8 mouse cellular contexts compared by ENCODE assay signal in the genomic region with DNA sequence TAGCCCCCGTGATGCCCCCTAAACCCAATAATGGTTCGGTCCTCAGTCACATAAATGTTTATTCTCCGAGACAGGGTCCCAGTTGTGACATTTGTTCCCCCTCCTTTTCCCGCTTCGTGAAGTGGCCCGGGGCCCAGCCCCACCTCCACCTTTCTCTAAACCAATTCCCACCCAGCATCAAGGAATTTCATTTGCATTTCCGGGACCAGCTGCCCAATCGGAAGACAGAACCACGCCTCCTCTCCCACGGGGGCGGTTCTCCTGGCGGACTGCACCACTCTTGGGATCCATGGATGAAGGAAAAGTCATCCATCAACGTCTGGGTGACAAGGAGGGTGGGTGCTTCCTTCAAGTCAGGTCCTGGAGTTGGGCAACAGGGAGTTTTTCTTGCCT. TPM values are rescaled to one million over a fixed set of nuclear protein-coding genes. Genes with fewer than 3 reads are reported as not detected.
DNase-seq lines count a peak whose midpoint lies in the region; ATAC-seq and TF ChIP-seq lines count a peak whose summit lies in the region.

No protein-coding gene starts in this region.

- no peak overlapping the region for H3K27ac ChIP-seq in gastrocnemius, adult 2 months
- H3K27ac ChIP-seq in liver, embryonic 14.5 days: no peak overlapping the region
- H3K27ac ChIP-seq in neural tube, embryonic 13.5 days (replicated peaks): peak overlapping the region; percentile 86

- peak; percentile 51; the same call in 1 of the 2 replicates for ATAC-seq in liver, embryonic 14.5 days (ENCODE audit: insufficient read depth)
- ATAC-seq in neural tube, embryonic 13.5 days (ENCODE audit: low read depth): peak; percentile 73

- TF ChIP-seq CTCF in gastrocnemius, adult 2 months (IDR thresholded peaks at IDR 0.05): no peak
- TF ChIP-seq CTCF in liver, embryonic 14.5 days (IDR thresholded peaks at IDR 0.05; ENCODE audit: low read depth): no peak

- H3K9me3 ChIP-seq in liver, embryonic 14.5 days (ENCODE audit: control insufficient read depth, low read length): no peaks in the 10 kb centered on the region
- H3K9me3 ChIP-seq in neural tube, embryonic 13.5 days: no peaks in the 10 kb centered on the region

- H3K4me3 ChIP-seq in gastrocnemius, adult 2 months: peak overlapping the region; percentile 34; the same call in 1 of the 2 replicates
- H3K4me3 ChIP-seq in liver, embryonic 14.5 days (ENCODE audit: insufficient read depth in 1 of 2, low read depth in 2 of 2, low read length in 2 of 2): no peak overlapping the region
- H3K4me3 ChIP-seq in neural tube, embryonic 13.5 days: peak overlapping the region; percentile 63

- DNase-seq in gastrocnemius, adult 2 months: no peak
- DNase-seq in gastrocnemius, postnatal 10 days: no peak
- peak; percentile 91 for DNase-seq in embryo, embryonic 9.5 days (ENCODE audit: extremely low spot score)
- DNase-seq in heart, postnatal 4 days: peak; percentile 57
- DNase-seq in layer of hippocampus, adult 18-20 months (ENCODE audit: low spot score in 2 of 2): peak; percentile 92 to 96
- no peak for DNase-seq in liver, embryonic 14.5 days (ENCODE audit: low read depth in 3 of 3, low spot score in 3 of 3)
- DNase-seq in urinary bladder, adult 18-20 months (ENCODE audit: low spot score in 2 of 2): no peak

- 3% methylated on average over 13 of the region's 13 CpGs for WGBS in liver, embryonic 14.5 days (ENCODE audit: insufficient replicate concordance)
- under 1% methylated on average over 13 of the region's 13 CpGs for WGBS in neural tube, embryonic 13.5 days

- H3K36me3 ChIP-seq in liver, embryonic 14.5 days (replicated peaks; ENCODE audit: control insufficient read depth, insufficient read depth, low read depth): no peaks in the 10 kb centered on the region
- no peaks in the 10 kb centered on the region for H3K36me3 ChIP-seq in neural tube, embryonic 13.5 days

- no peaks in the 10 kb centered on the region for H3K4me1 ChIP-seq in liver, embryonic 14.5 days (replicated peaks; ENCODE audit: control insufficient read depth in 2 of 2, insufficient read depth in 2 of 2, low read length in 1 of 2)
- peaks cover 34% of the 10 kb centered on the region for H3K4me1 ChIP-seq in neural tube, embryonic 13.5 days (replicated peaks)

- no peak for TF ChIP-seq EP300 in liver, embryonic 14.5 days (IDR thresholded peaks at IDR 0.05; ENCODE audit: low read depth)

- peaks cover 56% of the 10 kb centered on the region for H3K27me3 ChIP-seq in liver, embryonic 14.5 days (ENCODE audit: control insufficient read depth, insufficient read depth, low read length)
- H3K27me3 ChIP-seq in neural tube, embryonic 13.5 days: peaks cover 35% of the 10 kb centered on the region

- intact Hi-C loops in gastrocnemius, adult 2 months (cut with DNase I): no loop called here

- H3K9ac ChIP-seq in liver, embryonic 14.5 days (replicated peaks): no peak overlapping the region
- peak overlapping the region; percentile 78 for H3K9ac ChIP-seq in neural tube, embryonic 13.5 days

- no peak overlapping the region for H3K4me2 ChIP-seq in liver, embryonic 14.5 days (ENCODE audit: low read depth)
- H3K4me2 ChIP-seq in neural tube, embryonic 13.5 days: peak overlapping the region; percentile 85

RNA-seq across cellular contexts. Expression of gene Shisa7, which starts 0.4 kb away (rescaled TPM):
- total RNA-seq in gastrocnemius, adult 2 months (2021): not detected
- total RNA-seq in gastrocnemius, postnatal 10 days (2021): under 1 TPM; 0.12 to 0.18 TPM
- total RNA-seq in heart, postnatal 4 days (2021): under 1 TPM in 1 of 2 experiments, not detected in 1; 0.20 TPM
- total RNA-seq in layer of hippocampus, adult 18-20 months (2021): 100 to 1,000 TPM; 150 to 162 TPM
- 0.01 and 0.14 TPM in 2 replicates for polyA plus RNA-seq in liver, embryonic 14.5 days (2012; rRNA removed)
- polyA plus RNA-seq in liver, embryonic 14.5 days (2014; fragmentation: Nextera tagmentation; extraction: Ambion mirVana): not detected in 2 replicates
- polyA plus RNA-seq in neural tube, embryonic 13.5 days (2015; fragmentation: Nextera tagmentation; extraction: Ambion mirVana): 8.7 and 9.7 TPM in 2 replicates

RNA-seq across cellular contexts. Expression of gene Isoc2b, which starts 25.1 kb away (rescaled TPM):
- 1 to 10 TPM; 3.9 TPM for total RNA-seq in gastrocnemius, adult 2 months (2021)
- 1 to 10 TPM; 1.9 to 4.3 TPM for total RNA-seq in gastrocnemius, postnatal 10 days (2021)
- 1 to 10 TPM; 1.6 to 2.3 TPM for total RNA-seq in heart, postnatal 4 days (2021)
- 1 to 10 TPM; 4.4 to 6.3 TPM for total RNA-seq in layer of hippocampus, adult 18-20 months (2021)
- polyA plus RNA-seq in liver, embryonic 14.5 days (2012; rRNA removed): 1.6 and 2.4 TPM in 2 replicates
- polyA plus RNA-seq in liver, embryonic 14.5 days (2014; fragmentation: Nextera tagmentation; extraction: Ambion mirVana): 2.8 and 3.8 TPM in 2 replicates
- polyA plus RNA-seq in neural tube, embryonic 13.5 days (2015; fragmentation: Nextera tagmentation; extraction: Ambion mirVana): 4.5 and 4.8 TPM in 2 replicates

RNA-seq across cellular contexts. Expression of gene Isoc2a, which starts 32.0 kb away (rescaled TPM):
- total RNA-seq in gastrocnemius, adult 2 months (2021): 10 to 100 TPM; 26.4 to 33.5 TPM
- 10 to 100 TPM; 13.3 to 14.3 TPM for total RNA-seq in gastrocnemius, postnatal 10 days (2021)
- 10 to 100 TPM; 14.7 to 15.5 TPM for total RNA-seq in heart, postnatal 4 days (2021)
- total RNA-seq in layer of hippocampus, adult 18-20 months (2021): 10 to 100 TPM; 14.9 to 15.9 TPM
- polyA plus RNA-seq in liver, embryonic 14.5 days (2012; rRNA removed): 6.6 and 6.7 TPM in 2 replicates
- 0.56 and 0.86 TPM in 2 replicates for polyA plus RNA-seq in liver, embryonic 14.5 days (2014; fragmentation: Nextera tagmentation; extraction: Ambion mirVana)
- polyA plus RNA-seq in neural tube, embryonic 13.5 days (2015; fragmentation: Nextera tagmentation; extraction: Ambion mirVana): 0.51 and 0.91 TPM in 2 replicates

RNA-seq across cellular contexts. Expression of gene Ube2s, which starts 32.5 kb away (rescaled TPM):
- 10 to 100 TPM; 76.4 to 82.7 TPM for total RNA-seq in gastrocnemius, adult 2 months (2021)
- 100 to 1,000 TPM in 1 of 2 experiments, 10 to 100 TPM in 1; 91.1 to 107 TPM for total RNA-seq in gastrocnemius, postnatal 10 days (2021)
- total RNA-seq in heart, postnatal 4 days (2021): 100 to 1,000 TPM; 281 to 285 TPM
- 100 to 1,000 TPM; 102 to 121 TPM for total RNA-seq in layer of hippocampus, adult 18-20 months (2021)
- 186 and 265 TPM in 2 replicates for polyA plus RNA-seq in liver, embryonic 14.5 days (2012; rRNA removed)
- 295 and 316 TPM in 2 replicates for polyA plus RNA-seq in liver, embryonic 14.5 days (2014; fragmentation: Nextera tagmentation; extraction: Ambion mirVana)
- polyA plus RNA-seq in neural tube, embryonic 13.5 days (2015; fragmentation: Nextera tagmentation; extraction: Ambion mirVana): 266 and 276 TPM in 2 replicates

RNA-seq across cellular contexts. Expression of gene Rpl28, which starts 52.2 kb away (rescaled TPM):
- 100 to 1,000 TPM; 483 to 569 TPM for total RNA-seq in gastrocnemius, adult 2 months (2021)
- 100 to 1,000 TPM; 796 to 873 TPM for total RNA-seq in gastrocnemius, postnatal 10 days (2021)
- 100 to 1,000 TPM; 726 to 732 TPM for total RNA-seq in heart, postnatal 4 days (2021)
- 100 to 1,000 TPM; 474 to 485 TPM for total RNA-seq in layer of hippocampus, adult 18-20 months (2021)
- polyA plus RNA-seq in liver, embryonic 14.5 days (2012; rRNA removed): 237 and 307 TPM in 2 replicates
- 185 and 186 TPM in 2 replicates for polyA plus RNA-seq in liver, embryonic 14.5 days (2014; fragmentation: Nextera tagmentation; extraction: Ambion mirVana)
- 194 and 230 TPM in 2 replicates for polyA plus RNA-seq in neural tube, embryonic 13.5 days (2015; fragmentation: Nextera tagmentation; extraction: Ambion mirVana)

Comparison
In these comparisons a context has a peak if more than half of its experiments do, and no peak if none do; other contexts are left out.
1. DNase-seq: peak in embryo, embryonic 9.5 days (single experiment), heart, postnatal 4 days (single experiment) and layer of hippocampus, adult 18-20 months (2 of 2); none in gastrocnemius, adult 2 months (single experiment), gastrocnemius, postnatal 10 days (single experiment), liver, embryonic 14.5 days (0 of 3) and urinary bladder, adult 18-20 months (0 of 2).
2. H3K4me3 ChIP-seq: peak in gastrocnemius, adult 2 months (single experiment) and neural tube, embryonic 13.5 days (single experiment); none in liver, embryonic 14.5 days (0 of 2).
3. RNA of gene Shisa7, which starts 0.4 kb away (total RNA-seq): 150 to 162 TPM in layer of hippocampus, adult 18-20 months; 0.20 TPM in heart, postnatal 4 days, 0.12 to 0.18 TPM in gastrocnemius, postnatal 10 days and not detected in gastrocnemius, adult 2 months; every median in the first group is over 100 times any median in the second.